Mouse (Mus musculus) cortical plate, adult 2 months (tissue): Measurements from ENCODE around the gene Ccdc191.

Experiments
- CTCF ChIP-seq: fragments of 200-500 bp; IDR thresholded peaks from 2 replicates; pipeline ENCODE4 v1.5.1; 2011; ENCODE audit warnings: mild to moderate bottlenecking, control low read depth, low read length; ENCODE audit not compliant: insufficient read depth; ENCODE audit errors: extremely low read depth
- POLR2A ChIP-seq: fragments of 200-500 bp; IDR thresholded peaks from 2 replicates; pipeline ENCODE4 v1.6.1; 2011; ENCODE audit warnings: mild to moderate bottlenecking, low read length, control low read depth; ENCODE audit not compliant: insufficient read depth; ENCODE audit errors: extremely low read depth

DNA sequence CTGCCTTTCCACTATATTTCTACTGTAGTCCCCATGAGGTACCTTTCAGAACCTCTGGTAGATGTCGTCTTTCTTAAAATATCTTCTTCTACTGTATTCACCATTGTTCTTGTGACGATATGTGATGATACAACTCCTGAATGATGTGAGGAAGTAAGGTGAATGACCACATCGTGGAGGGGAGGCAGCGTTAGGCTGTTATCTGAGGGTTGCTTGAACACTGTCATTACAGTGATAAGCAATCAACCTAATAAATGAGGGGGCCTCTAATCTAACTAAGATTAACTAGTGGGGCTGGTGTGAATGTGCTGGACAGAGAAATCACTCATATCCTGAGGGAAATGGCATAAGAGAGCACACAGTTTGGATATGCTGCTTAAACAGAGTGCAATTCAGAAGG lies 10.5 kb downstream of the Ccdc191 start:
- TF ChIP-seq CTCF, result no peak
- no peak for TF ChIP-seq POLR2A
